Comparison of ENCODE assay signal across 38 mouse cellular contexts in the genomic region with DNA sequence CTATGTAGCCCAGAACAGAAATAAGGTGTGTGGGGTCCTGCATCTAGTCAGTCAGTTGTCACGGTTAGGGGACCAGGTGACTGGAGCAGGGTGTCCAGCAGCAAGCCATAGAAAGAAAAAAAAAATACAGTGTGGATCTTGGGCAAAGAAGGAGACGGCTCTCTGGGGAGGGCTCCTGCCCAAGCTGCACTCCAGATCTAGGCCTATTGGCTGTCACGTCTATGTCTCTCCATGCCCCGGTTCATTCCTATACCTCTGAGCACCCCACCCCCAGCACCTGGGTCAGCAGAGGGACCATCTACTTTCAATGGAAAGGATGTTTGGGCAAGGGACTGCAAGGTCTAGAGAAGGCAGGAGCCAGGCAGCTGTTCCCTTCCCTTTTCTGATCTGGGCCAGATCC. TPM values are rescaled to one million over a fixed set of nuclear protein-coding genes. Genes with fewer than 3 reads are reported as not detected.
"Had no signal": no experiment of that assay in that cellular context is flagged by ENCODE, and none has a peak within 500 bp of the region (broad histone marks: within the 10 kb centered on the region; RNA-seq: fewer than 3 reads in every experiment).

No protein-coding gene starts in this region.

- ATAC-seq: liver, embryonic 12.5 days; liver, postnatal 0 days; lung, postnatal 0 days; midbrain, embryonic 13.5 days; midbrain, embryonic 15.5 days; midbrain, embryonic 16.5 days had no signal

- H3K27ac ChIP-seq: limb, embryonic 10.5 days; limb, embryonic 12.5 days; limb, embryonic 13.5 days; limb, embryonic 15.5 days; liver, embryonic 12.5 days; liver, embryonic 13.5 days; liver, embryonic 14.5 days; liver, embryonic 15.5 days; lung, embryonic 15.5 days; macrophage; midbrain, embryonic 10.5 days; midbrain, embryonic 12.5 days; midbrain, embryonic 13.5 days; midbrain, embryonic 15.5 days; neural tube, embryonic 12.5 days had no signal

- DNase-seq: liver; liver, embryonic 13.5 days; liver, postnatal 0 days; lung, adult 18-20 months; lung, adult 2 months; lung, postnatal 10 days; lung, postnatal 14 days; lung, postnatal 36 days; lung, postnatal 4 days; midbrain, embryonic 14.5 days had no signal

- H3K27me3 ChIP-seq: limb, embryonic 12.5 days; limb, embryonic 13.5 days; limb, embryonic 15.5 days; liver, embryonic 12.5 days; liver, embryonic 13.5 days; liver, embryonic 15.5 days; lung, embryonic 15.5 days; midbrain, embryonic 12.5 days; midbrain, embryonic 13.5 days; midbrain, embryonic 15.5 days; neural tube, embryonic 12.5 days had no signal

- H3K4me3 ChIP-seq: limb, embryonic 10.5 days; limb, embryonic 12.5 days; limb, embryonic 13.5 days; limb, embryonic 15.5 days; liver, embryonic 12.5 days; liver, embryonic 13.5 days; liver, embryonic 15.5 days; lung, embryonic 15.5 days; megakaryocyte, embryonic 14.5 days; midbrain, embryonic 10.5 days; midbrain, embryonic 12.5 days; midbrain, embryonic 13.5 days; midbrain, embryonic 15.5 days; myocyte; neural tube, embryonic 12.5 days had no signal

- H3K4me1 ChIP-seq: limb, embryonic 13.5 days; liver, embryonic 12.5 days; liver, embryonic 13.5 days; liver, embryonic 15.5 days; lung, embryonic 15.5 days; megakaryocyte, embryonic 14.5 days; midbrain, embryonic 10.5 days; midbrain, embryonic 12.5 days; midbrain, embryonic 15.5 days; neural tube, embryonic 12.5 days had no signal

RNA-seq across cellular contexts. Expression of gene 1700069L16Rik, which starts 45.1 kb away (rescaled TPM):
- polyA plus RNA-seq: limb, embryonic 10.5 days; limb, embryonic 11.5 days; limb, embryonic 12.5 days; limb, embryonic 13.5 days; limb, embryonic 14.5 days; limb, embryonic 15.5 days; liver, adult 2 months; liver, embryonic 11.5 days; liver, embryonic 12.5 days; liver, embryonic 13.5 days; liver, embryonic 14.5 days; liver, embryonic 15.5 days; liver, embryonic 16.5 days; liver, postnatal 0 days; lung, adult 2 months; lung, embryonic 14.5 days; lung, embryonic 15.5 days; lung, embryonic 16.5 days; lung, postnatal 0 days; macrophage; midbrain, embryonic 10.5 days; midbrain, embryonic 11.5 days; midbrain, embryonic 12.5 days; midbrain, embryonic 13.5 days; midbrain, embryonic 14.5 days; midbrain, embryonic 15.5 days; midbrain, embryonic 16.5 days; midbrain, postnatal 0 days; myocyte; neural tube, embryonic 11.5 days; neural tube, embryonic 12.5 days had no signal
